Mouse (Mus musculus) embryonic fibroblast, embryonic 13.5 days (primary cell): ENCODE measurements around the gene Slc16a3.

Experiments
- CTCF ChIP-seq: IDR thresholded peaks from 2 replicates; pipeline ENCODE4 v1.5.1; 2011; ENCODE audit warnings: mild to moderate bottlenecking, control low read depth, low read length, moderate library complexity, borderline replicate concordance; ENCODE audit not compliant: insufficient read depth
- POLR2A ChIP-seq: IDR thresholded peaks from 2 replicates; pipeline ENCODE4 v1.6.1; 2011; ENCODE audit warnings: low read depth, mild to moderate bottlenecking, control low read depth, low read length, moderate library complexity

DNA sequence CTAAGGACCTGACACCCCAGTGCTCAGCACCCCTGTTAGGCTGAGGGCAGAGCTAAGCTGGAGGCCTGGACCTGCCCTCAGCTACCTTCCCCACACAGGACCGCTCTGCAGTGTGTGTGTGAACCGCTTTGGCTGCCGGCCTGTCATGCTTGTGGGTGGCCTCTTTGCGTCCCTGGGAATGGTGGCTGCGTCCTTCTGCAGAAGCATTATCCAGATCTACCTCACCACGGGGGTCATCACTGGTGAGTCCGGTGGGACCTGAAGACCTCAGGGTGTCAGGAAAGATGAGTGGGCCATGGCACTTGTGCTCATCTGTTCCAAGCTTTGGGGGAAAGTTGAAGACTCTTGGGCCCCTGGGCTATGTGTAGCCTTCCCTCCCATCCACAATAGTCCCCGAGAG, 7.4 kb downstream of the Slc16a3 start:
- TF ChIP-seq POLR2A (no peak), CTCF (no peak)
